8 mouse cellular contexts compared by ENCODE assay signal in the genomic region with DNA sequence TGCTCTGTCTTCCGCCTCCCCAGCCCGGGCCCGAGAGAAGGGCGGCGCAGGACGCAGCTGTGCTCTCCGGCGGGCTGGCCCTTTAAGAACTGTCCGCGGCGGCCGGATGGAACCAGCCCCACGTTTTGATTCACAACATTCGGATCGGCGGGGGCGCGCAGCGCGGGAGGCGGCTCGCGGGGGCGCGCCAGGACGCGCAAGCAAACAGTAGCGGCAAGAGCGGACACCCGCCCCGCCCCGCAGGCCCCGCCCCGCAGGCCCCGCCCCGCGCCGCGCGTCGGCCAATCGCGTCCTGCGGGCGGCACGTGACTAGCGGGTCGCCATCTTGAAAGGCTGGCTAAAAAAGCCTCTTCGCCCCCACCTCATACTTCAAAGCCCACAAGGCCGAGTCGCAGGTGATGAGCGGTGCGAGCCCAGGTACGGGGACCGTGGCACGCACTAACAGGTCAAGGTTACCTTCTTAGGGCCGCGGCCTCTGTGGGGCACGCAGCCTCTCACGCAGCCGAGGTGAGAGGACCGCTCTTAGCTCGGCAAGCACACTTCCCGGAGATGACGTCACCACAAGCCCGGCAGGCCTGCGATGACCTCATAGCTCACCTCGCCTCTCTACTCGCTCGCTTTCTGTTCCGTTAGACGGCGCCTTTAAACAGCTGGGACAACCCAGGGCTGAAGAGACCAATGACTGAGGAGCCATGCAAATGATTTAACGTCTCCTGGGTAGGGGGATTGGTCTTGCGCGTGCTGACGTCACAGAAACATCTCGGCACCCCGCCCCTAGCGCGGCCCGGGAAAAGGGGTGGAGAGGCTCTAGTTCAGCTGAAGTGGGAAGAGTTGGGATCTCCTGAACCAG. TPM values are rescaled to one million over a fixed set of nuclear protein-coding genes. Genes with fewer than 3 reads are reported as not detected.
DNase-seq lines count a peak whose midpoint lies in the region; ATAC-seq and TF ChIP-seq lines count a peak whose summit lies in the region.

No protein-coding gene starts in this region.

- in situ Hi-C loops in Patski (cut with MboI; ENCODE audit: low pct_unique_long_range_greater_than_20kb) = loop anchor here (10.0 kb wide), 1 partner anchor 113 kb away; a partner anchor contains a TSS

- CTCF ChIA-PET in Patski (lab: Charles Lee) = no interaction called here

- H3K9me3 ChIP-seq in hindbrain, embryonic 13.5 days = no peaks in the 10 kb centered on the region

- H3K9ac ChIP-seq in hindbrain, embryonic 13.5 days = peak overlapping the region; percentile 99

- H3K36me3 ChIP-seq in hindbrain, embryonic 13.5 days = peaks cover 19% of the 10 kb centered on the region

- H3K4me3 ChIP-seq in hindbrain, embryonic 13.5 days = peak overlapping the region; percentile 95

- POLR2A ChIA-PET in Patski (lab: Charles Lee) = interaction anchor here (0.7 to 1.1 kb wide), 3 partner anchors 21 to 79 kb away, joined by 3 read pairs; a partner anchor contains a TSS

- TF ChIP-seq CTCF in Patski (IDR thresholded peaks at IDR 0.05) = no peak

- peak; percentile 86 for ATAC-seq in Patski
- ATAC-seq in hindbrain, embryonic 13.5 days (ENCODE audit: low FRiP score) = peak; percentile 89

- DNase-seq in Patski (ENCODE audit: low read depth, low spot score) = peak; percentile 84
- DNase-seq in cerebellum, postnatal 14 days = peak; percentile 98 to 99
- peak; percentile 96 to 97 for DNase-seq in frontal cortex, postnatal 14 days (ENCODE audit: low spot score in 2 of 2)
- peak; percentile 97 to 98 for DNase-seq in layer of hippocampus, postnatal 36 days
- peak; percentile 99 for DNase-seq in lung, postnatal 36 days
- peak; percentile 97 for DNase-seq in retina, postnatal 1 day
- peak; percentile 97 for DNase-seq in urinary bladder, adult 18-20 months (ENCODE audit: low spot score in 2 of 2)

- H3K4me1 ChIP-seq in hindbrain, embryonic 13.5 days (replicated peaks) = peaks cover 70% of the 10 kb centered on the region

- peak overlapping the region; percentile 99 for H3K27ac ChIP-seq in hindbrain, embryonic 13.5 days

- H3K4me2 ChIP-seq in hindbrain, embryonic 13.5 days = peak overlapping the region; percentile 96

- WGBS in hindbrain, embryonic 13.5 days = 1% methylated on average over 66 of the region's 82 CpGs

- H3K27me3 ChIP-seq in Patski = no peaks in the 10 kb centered on the region
- H3K27me3 ChIP-seq in hindbrain, embryonic 13.5 days = no peaks in the 10 kb centered on the region

RNA-seq across cellular contexts. Expression of a gene that starts 5.9 kb away (rescaled TPM):
- 115 TPM for polyA plus RNA-seq in Patski (2021)
- polyA plus RNA-seq in hindbrain, embryonic 13.5 days (2015; fragmentation: Nextera tagmentation; extraction: Ambion mirVana) = 86.8 and 87.6 TPM in 2 replicates
- total RNA-seq in layer of hippocampus, postnatal 36 days (2021) = 100 to 1,000 TPM; 157 to 161 TPM

RNA-seq across cellular contexts. Expression of a gene that starts 13.5 kb away (rescaled TPM):
- polyA plus RNA-seq in Patski (2021) = not detected
- 0.08 and 0.14 TPM in 2 replicates for polyA plus RNA-seq in hindbrain, embryonic 13.5 days (2015; fragmentation: Nextera tagmentation; extraction: Ambion mirVana)
- total RNA-seq in layer of hippocampus, postnatal 36 days (2021) = under 1 TPM in 1 of 2 experiments, not detected in 1; 0.22 TPM

Comparison
In these comparisons a context has a peak if more than half of its experiments do, and no peak if none do; other contexts are left out.
1. Peak in every context shown above with its lines: DNase-seq, ATAC-seq, H3K4me3 ChIP-seq and H3K27ac ChIP-seq.